Mouse (Mus musculus) brain, adult 2 months (tissue): ENCODE measurements at regions not wholly inside any gene's neighbourhood (a gene's known extent, or its start where the extent isn't known, plus 50 kb on each side); places are given as distances from the start of the nearest gene placed in this dataset.

Experiments used
- DNase-seq: peaks from one replicate; pipeline ENCODE4 v3.0.0; 2011; ENCODE audit warnings: low read depth, low spot score

GRCm38 (mm10) chr8:67018242-67018641 is 158.2 kb downstream of the Naf1 start:
- DNase-seq, result no peak

- no peak for DNase-seq
Observed at GRCm38 (mm10) chr8:67032856-67033255, 172.8 kb downstream of the Naf1 start.

- DNase-seq, result peak; percentile 20
Observed at GRCm38 (mm10) chr8:67061506-67061905, 201.5 kb downstream of the Naf1 start.

- no peak for DNase-seq
Observed at GRCm38 (mm10) chr8:67068036-67068721, 208.2 kb downstream of the Naf1 start.

GRCm38 (mm10) chr8:67086215-67087010 is 226.4 kb downstream of the Naf1 start:
- no peak for DNase-seq
